Mouse (Mus musculus): ENCODE data around the gene Mcm2. TPM values are rescaled to one million over a fixed set of nuclear protein-coding genes. Genes with fewer than 3 reads are reported as not detected.

Gene Mcm2
- polyA plus RNA-seq, 1 experiment from 2014 or later = 39.0 TPM

GRCm38 (mm10) chr6:88916153-88916552 lies 17.6 kb upstream of the Mcm2 start:
- Histone ChIP-seq H3K36me3 (ENCODE audit: control insufficient read depth, insufficient read depth, low read length) (peaks cover 10% of the 10 kb centered on the region; the same call in 1 of the 2 replicates), H3K4me1 (ENCODE audit: control insufficient read depth, insufficient read depth, low read length) (no peaks in the 10 kb centered on the region), H3K9me3 (ENCODE audit: control insufficient read depth, low read length) (no peaks in the 10 kb centered on the region), H3K9ac (replicated peaks; ENCODE audit: low read length) (no peak overlapping the region), H3K4me2 (ENCODE audit: low read length) (no peak overlapping the region), H3K27me3 (ENCODE audit: control insufficient read depth, insufficient read depth, low read length) (no peaks in the 10 kb centered on the region), H3K27ac (replicated peaks; ENCODE audit: low read depth, low read length) (no peak overlapping the region), H3K4me3 (replicated peaks; ENCODE audit: low read depth, low read length) (no peak overlapping the region)
- ATAC-seq (ENCODE audit: low FRiP score, low TSS enrichment) (no peak), DNase-seq (peak; percentile 58)
- WGBS = 45% methylated on average over 1 of the region's 1 CpGs

DNA sequence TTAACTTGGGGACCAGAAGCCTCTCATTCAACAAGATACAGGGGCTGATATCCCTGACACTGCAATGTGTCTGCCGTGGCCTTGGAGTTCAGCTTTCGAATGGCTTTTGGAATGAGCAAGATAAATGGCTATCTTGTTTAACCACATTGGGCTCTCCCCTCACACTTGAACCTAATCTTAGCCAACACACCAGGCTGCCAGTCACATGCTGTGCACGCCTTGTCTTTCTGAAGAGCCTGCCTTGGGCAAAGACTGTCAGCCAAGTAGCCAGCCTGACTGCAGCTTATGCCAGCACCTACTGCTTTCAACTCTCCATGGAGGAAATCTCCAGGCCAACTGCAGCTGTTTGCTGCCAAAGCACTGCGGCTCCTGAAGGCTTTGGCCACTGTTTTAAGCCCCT lies 16.9 kb upstream of the Mcm2 start:
- H3K4me3 ChIP-seq (replicated peaks; ENCODE audit: low read depth, low read length) = no peak overlapping the region
- DNase-seq = peak; percentile 6
- H3K27ac ChIP-seq (replicated peaks; ENCODE audit: low read depth, low read length) = no peak overlapping the region
- no peak for ATAC-seq (ENCODE audit: low FRiP score, low TSS enrichment)
- H3K9ac ChIP-seq (replicated peaks; ENCODE audit: low read length) = no peak overlapping the region
- H3K9me3 ChIP-seq (ENCODE audit: control insufficient read depth, low read length) = no peaks in the 10 kb centered on the region
- H3K27me3 ChIP-seq (ENCODE audit: control insufficient read depth, insufficient read depth, low read length) = no peaks in the 10 kb centered on the region
- no peak overlapping the region for H3K4me2 ChIP-seq (ENCODE audit: low read length)
- peaks cover 15% of the 10 kb centered on the region for H3K36me3 ChIP-seq (ENCODE audit: control insufficient read depth, insufficient read depth, low read length)
- WGBS = 76% methylated on average over 4 of the region's 4 CpGs
- H3K4me1 ChIP-seq (ENCODE audit: control insufficient read depth, insufficient read depth, low read length) = no peaks in the 10 kb centered on the region

- Histone ChIP-seq H3K36me3 (ENCODE audit: control insufficient read depth, insufficient read depth, low read length) (peaks cover 21% of the 10 kb centered on the region), H3K9me3 (ENCODE audit: control insufficient read depth, low read length) (no peaks in the 10 kb centered on the region), H3K9ac (replicated peaks; ENCODE audit: low read length) (no peak overlapping the region), H3K4me2 (ENCODE audit: low read length) (no peak overlapping the region), H3K27ac (replicated peaks; ENCODE audit: low read depth, low read length) (no peak overlapping the region), H3K4me1 (ENCODE audit: control insufficient read depth, insufficient read depth, low read length) (no peaks in the 10 kb centered on the region), H3K27me3 (ENCODE audit: control insufficient read depth, insufficient read depth, low read length) (no peaks in the 10 kb centered on the region), H3K4me3 (replicated peaks; ENCODE audit: low read depth, low read length) (no peak overlapping the region)
- ATAC-seq (ENCODE audit: low FRiP score, low TSS enrichment) (no peak), DNase-seq (no peak)
- 86% methylated on average over 5 of the region's 5 CpGs for WGBS
Observed at GRCm38 (mm10) chr6:88914799-88915198, 16.2 kb upstream of the Mcm2 start.

GRCm38 (mm10) chr6:88913440-88913839 lies 14.9 kb upstream of the Mcm2 start:
- DNase-seq (no peak), ATAC-seq (ENCODE audit: low FRiP score, low TSS enrichment) (no peak)
- Histone ChIP-seq H3K4me3 (replicated peaks; ENCODE audit: low read depth, low read length) (no peak overlapping the region), H3K4me2 (ENCODE audit: low read length) (no peak overlapping the region), H3K27me3 (ENCODE audit: control insufficient read depth, insufficient read depth, low read length) (no peaks in the 10 kb centered on the region), H3K9ac (replicated peaks; ENCODE audit: low read length) (no peak overlapping the region), H3K9me3 (ENCODE audit: control insufficient read depth, low read length) (no peaks in the 10 kb centered on the region), H3K27ac (replicated peaks; ENCODE audit: low read depth, low read length) (no peak overlapping the region), H3K4me1 (ENCODE audit: control insufficient read depth, insufficient read depth, low read length) (no peaks in the 10 kb centered on the region), H3K36me3 (ENCODE audit: control insufficient read depth, insufficient read depth, low read length) (peaks cover 29% of the 10 kb centered on the region)

DNA sequence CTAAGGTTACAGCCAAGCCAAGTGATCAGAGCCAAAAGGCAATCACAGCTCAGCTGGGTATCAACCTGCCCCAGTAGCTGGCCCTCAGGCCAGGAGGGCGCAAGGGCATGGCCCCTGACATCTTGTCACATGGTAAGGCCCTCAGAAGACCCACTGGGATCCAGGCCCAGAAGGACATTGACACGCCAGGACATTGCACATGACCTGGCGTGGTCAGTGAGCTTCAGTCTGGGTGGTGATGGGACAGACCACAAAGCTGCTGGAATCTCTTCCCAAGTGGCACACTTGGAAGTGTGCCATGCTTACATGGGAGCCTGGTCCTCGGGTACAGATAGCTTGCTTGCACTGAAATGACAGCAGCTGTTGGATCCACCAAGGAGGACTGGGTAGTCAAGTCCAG lies 14.4 kb upstream of the Mcm2 start:
- Histone ChIP-seq H3K36me3 (ENCODE audit: control insufficient read depth, insufficient read depth, low read length) (peaks cover 29% of the 10 kb centered on the region), H3K4me3 (replicated peaks; ENCODE audit: low read depth, low read length) (no peak overlapping the region), H3K9me3 (ENCODE audit: control insufficient read depth, low read length) (no peaks in the 10 kb centered on the region), H3K4me1 (ENCODE audit: control insufficient read depth, insufficient read depth, low read length) (no peaks in the 10 kb centered on the region), H3K27me3 (ENCODE audit: control insufficient read depth, insufficient read depth, low read length) (no peaks in the 10 kb centered on the region), H3K4me2 (ENCODE audit: low read length) (no peak overlapping the region), H3K27ac (replicated peaks; ENCODE audit: low read depth, low read length) (no peak overlapping the region), H3K9ac (replicated peaks; ENCODE audit: low read length) (no peak overlapping the region)
- no peak for DNase-seq
- WGBS = 85% methylated on average over 4 of the region's 4 CpGs
- no peak for ATAC-seq (ENCODE audit: low FRiP score, low TSS enrichment)

DNA sequence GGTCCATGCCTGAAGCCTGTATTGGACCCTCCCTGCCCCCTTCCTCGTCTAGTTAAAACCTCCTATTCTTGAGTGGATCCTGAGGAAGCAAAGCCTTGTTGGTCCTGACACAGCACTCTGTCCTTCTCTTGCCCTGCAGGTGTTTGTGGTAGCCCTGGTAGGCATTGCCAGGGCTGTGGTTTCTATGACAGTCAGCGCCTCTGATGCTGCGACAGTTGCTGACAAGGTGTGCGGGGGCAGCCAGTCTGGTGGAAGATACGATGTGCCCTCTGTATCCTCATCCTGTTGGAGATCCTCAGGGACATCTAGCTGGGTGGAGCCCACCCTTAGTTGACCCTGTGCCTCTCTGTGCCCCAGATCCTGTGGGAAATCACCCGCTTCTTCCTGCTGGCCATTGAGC lies 10.6 kb upstream of the Mcm2 start:
- H3K27me3 ChIP-seq (ENCODE audit: control insufficient read depth, insufficient read depth, low read length) = no peaks in the 10 kb centered on the region
- H3K4me1 ChIP-seq (ENCODE audit: control insufficient read depth, insufficient read depth, low read length) = no peaks in the 10 kb centered on the region; the same call in 1 of the 2 replicates
- DNase-seq = no peak
- H3K9me3 ChIP-seq (ENCODE audit: control insufficient read depth, low read length) = no peaks in the 10 kb centered on the region
- no peak overlapping the region for H3K9ac ChIP-seq (replicated peaks; ENCODE audit: low read length)
- ATAC-seq (ENCODE audit: low FRiP score, low TSS enrichment) = no peak
- no peak overlapping the region for H3K27ac ChIP-seq (replicated peaks; ENCODE audit: low read depth, low read length)
- peaks cover 29% of the 10 kb centered on the region for H3K36me3 ChIP-seq (ENCODE audit: control insufficient read depth, insufficient read depth, low read length)
- 90% methylated on average over 6 of the region's 6 CpGs for WGBS
- H3K4me2 ChIP-seq (ENCODE audit: low read length) = no peak overlapping the region
- no peak overlapping the region for H3K4me3 ChIP-seq (replicated peaks; ENCODE audit: low read depth, low read length)

GRCm38 (mm10) chr6:88906369-88907108 lies 8.0 kb upstream of the Mcm2 start:
- no peak overlapping the region for H3K9ac ChIP-seq (replicated peaks; ENCODE audit: low read length)
- ATAC-seq (ENCODE audit: low FRiP score, low TSS enrichment) = no peak
- WGBS = 22% methylated on average over 16 of the region's 16 CpGs

DNA sequence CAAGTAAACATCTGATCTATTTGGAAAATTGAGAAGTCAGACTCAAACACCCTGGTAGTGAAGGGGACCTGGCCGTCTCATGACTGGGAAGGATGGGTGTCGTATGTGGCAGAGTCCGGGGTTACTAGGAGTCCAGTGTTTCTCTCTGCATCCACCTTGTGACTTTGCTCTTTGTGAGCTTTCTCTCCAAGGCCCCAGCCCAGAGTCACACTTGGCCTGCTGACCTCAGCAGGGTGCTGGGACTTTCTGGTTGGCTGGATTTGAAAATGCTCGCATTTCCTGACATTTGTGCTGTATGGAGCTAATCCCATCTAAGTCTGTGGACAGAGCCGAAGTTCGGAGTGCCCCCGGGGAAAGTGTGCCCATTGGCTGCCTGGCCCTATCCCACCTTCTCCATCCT lies 6.5 kb upstream of the Mcm2 start:
- WGBS = 71% methylated on average over 7 of the region's 7 CpGs

More at GRCm38 (mm10) chr6:88906369-88907108, 8.0 kb upstream of the Mcm2 start:
- Histone ChIP-seq H3K27me3 (ENCODE audit: control insufficient read depth, insufficient read depth, low read length) (no peaks in the 10 kb centered on the region), H3K9me3 (ENCODE audit: control insufficient read depth, low read length) (no peaks in the 10 kb centered on the region), H3K4me2 (ENCODE audit: low read length) (peak overlapping the region; percentile 33), H3K4me1 (ENCODE audit: control insufficient read depth, insufficient read depth, low read length) (peaks cover 16% of the 10 kb centered on the region), H3K27ac (replicated peaks; ENCODE audit: low read depth, low read length) (no peak overlapping the region), H3K36me3 (ENCODE audit: control insufficient read depth, insufficient read depth, low read length) (peaks cover 22% of the 10 kb centered on the region), H3K4me3 (replicated peaks; ENCODE audit: low read depth, low read length) (no peak overlapping the region)
- DNase-seq = peak; percentile 86

DNA sequence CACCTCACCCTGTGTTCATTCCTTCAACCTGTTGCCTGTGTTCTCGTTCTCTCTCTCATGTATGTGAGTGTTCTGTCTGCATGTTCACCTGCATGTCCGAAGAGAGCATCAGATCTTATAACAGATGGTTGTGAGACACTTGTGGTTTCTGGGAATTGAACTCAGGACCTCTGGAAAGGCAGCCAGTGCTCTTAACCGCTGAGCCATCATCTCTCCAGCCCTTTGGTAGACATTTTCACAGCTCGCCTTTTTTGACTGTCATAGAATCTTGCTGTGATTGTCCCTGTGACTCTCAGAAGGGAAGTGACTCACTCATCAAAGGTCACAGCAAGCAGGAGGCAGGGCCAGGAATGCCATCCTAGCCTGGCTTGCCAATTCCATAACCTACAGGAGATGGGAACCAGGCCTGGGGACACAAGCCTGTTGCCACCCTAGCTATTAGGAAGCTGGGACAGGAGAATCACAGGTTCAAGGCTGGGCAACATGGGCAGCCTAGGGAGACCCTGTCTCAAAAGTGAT lies 5.9 kb upstream of the Mcm2 start:
- H3K36me3 ChIP-seq (ENCODE audit: control insufficient read depth, insufficient read depth, low read length) = peaks cover 4% of the 10 kb centered on the region; the same call in 1 of the 2 replicates
- H3K27ac ChIP-seq (replicated peaks; ENCODE audit: low read depth, low read length) = no peak overlapping the region
- peaks cover 20% of the 10 kb centered on the region for H3K4me1 ChIP-seq (ENCODE audit: control insufficient read depth, insufficient read depth, low read length)
- DNase-seq (no peak), ATAC-seq (ENCODE audit: low FRiP score, low TSS enrichment) (no peak)
- 93% methylated on average over 4 of the region's 4 CpGs for WGBS
- H3K4me3 ChIP-seq (replicated peaks; ENCODE audit: low read depth, low read length) = no peak overlapping the region
- no peaks in the 10 kb centered on the region for H3K9me3 ChIP-seq (ENCODE audit: control insufficient read depth, low read length)
- no peak overlapping the region for H3K9ac ChIP-seq (replicated peaks; ENCODE audit: low read length)
- no peak overlapping the region for H3K4me2 ChIP-seq (ENCODE audit: low read length)
- no peaks in the 10 kb centered on the region for H3K27me3 ChIP-seq (ENCODE audit: control insufficient read depth, insufficient read depth, low read length)

More for the DNA sequence above, 6.5 kb upstream of the Mcm2 start:
- no peak overlapping the region for H3K4me2 ChIP-seq (ENCODE audit: low read length)
- ATAC-seq (ENCODE audit: low FRiP score, low TSS enrichment) (no peak), DNase-seq (no peak)
- peaks cover 9% of the 10 kb centered on the region for H3K36me3 ChIP-seq (ENCODE audit: control insufficient read depth, insufficient read depth, low read length)
- peaks cover 20% of the 10 kb centered on the region for H3K4me1 ChIP-seq (ENCODE audit: control insufficient read depth, insufficient read depth, low read length)
- H3K27ac ChIP-seq (replicated peaks; ENCODE audit: low read depth, low read length) = no peak overlapping the region
- no peaks in the 10 kb centered on the region for H3K9me3 ChIP-seq (ENCODE audit: control insufficient read depth, low read length)
- H3K4me3 ChIP-seq (replicated peaks; ENCODE audit: low read depth, low read length) = no peak overlapping the region
- H3K27me3 ChIP-seq (ENCODE audit: control insufficient read depth, insufficient read depth, low read length) = no peaks in the 10 kb centered on the region
- no peak overlapping the region for H3K9ac ChIP-seq (replicated peaks; ENCODE audit: low read length)
